Mouse (Mus musculus) thymus, postnatal 10 days (tissue): Measurements from ENCODE around the gene Acpp.
A peak's percentile ranks its signal among the peaks of the same experiment; 100 is the strongest.
"Not testable (repeated sequence)": the region's sequence is repeated elsewhere in the genome, so short reads cannot be mapped to it uniquely, and the experiment has no call there.

Experiments
- DNase-seq, 2 experiments: peaks; one replicate each; pipeline ENCODE4 v3.0.0; 2021; ENCODE audit warnings: low spot score in 2 of 2

The Acpp gene

DNA sequence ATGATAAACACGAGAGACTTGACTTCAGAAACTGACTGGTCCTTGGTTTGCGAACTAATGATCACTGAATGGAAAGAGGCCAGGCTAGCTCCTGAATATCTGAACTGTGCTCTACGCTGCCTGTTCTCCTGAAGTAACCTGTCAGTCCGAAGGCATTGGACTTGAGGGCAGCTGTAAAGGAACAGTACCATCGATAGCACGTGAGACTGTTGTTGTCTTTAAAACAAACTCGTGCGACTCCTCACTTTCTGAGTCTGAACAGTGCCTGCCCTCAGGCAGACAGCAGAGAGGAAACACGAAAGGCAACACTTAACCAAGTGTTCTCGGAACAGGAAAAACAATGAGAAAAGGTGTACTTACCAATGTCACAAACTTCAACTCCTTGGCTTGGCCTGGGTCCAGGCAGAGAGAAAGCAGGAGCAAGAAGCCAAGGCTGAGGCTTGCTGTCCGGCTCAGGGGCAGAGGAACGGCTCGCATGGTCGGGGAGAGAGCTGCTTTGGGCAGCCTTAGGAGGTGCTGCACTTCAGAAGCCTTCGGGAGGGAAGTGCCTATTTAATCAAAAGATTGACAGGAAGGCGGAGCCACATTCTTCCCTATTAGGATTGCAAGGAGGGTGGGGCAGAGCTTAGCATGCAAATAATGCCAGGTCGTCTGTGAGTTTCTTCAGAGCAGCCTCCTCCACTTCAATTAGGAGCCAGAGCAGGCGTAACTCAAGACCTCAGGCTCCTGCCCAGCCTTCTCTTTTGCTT, at the start of gene Acpp:
Gene Acpp, minus strand, starts transcription at position 566 of the 749 bp plus-strand sequence.
- DNase-seq, result peak; percentile 41 to 51

DNA sequence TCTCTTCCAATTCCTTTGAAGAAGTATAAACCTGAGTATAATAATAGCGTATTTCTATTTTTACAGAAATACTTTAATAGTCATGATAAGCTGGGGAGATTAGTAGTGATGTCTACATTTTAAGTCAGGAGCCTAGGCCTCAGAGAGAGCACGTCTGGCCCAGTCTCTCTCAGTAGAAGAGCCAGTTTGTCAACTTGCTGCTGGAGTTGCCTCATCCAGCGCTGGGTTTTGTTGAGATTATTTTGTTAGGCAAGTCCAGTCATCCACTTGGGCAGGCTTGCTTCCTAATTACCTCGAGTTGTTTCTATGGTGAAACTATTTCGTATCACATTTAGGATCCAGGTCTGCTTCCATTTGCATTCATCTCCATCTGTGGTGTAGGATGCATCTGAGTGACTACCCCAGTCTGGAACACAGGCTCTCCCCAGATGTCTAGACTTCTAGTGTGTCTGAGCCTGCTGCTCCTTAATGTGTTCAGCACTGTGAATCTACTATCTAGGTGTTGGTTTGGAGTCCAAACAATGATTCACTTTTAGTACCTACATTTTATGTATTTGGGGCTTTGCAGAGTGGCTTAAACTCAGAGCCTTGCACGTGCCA, 45.1 kb upstream of the Acpp start:
- no peak for DNase-seq

DNA sequence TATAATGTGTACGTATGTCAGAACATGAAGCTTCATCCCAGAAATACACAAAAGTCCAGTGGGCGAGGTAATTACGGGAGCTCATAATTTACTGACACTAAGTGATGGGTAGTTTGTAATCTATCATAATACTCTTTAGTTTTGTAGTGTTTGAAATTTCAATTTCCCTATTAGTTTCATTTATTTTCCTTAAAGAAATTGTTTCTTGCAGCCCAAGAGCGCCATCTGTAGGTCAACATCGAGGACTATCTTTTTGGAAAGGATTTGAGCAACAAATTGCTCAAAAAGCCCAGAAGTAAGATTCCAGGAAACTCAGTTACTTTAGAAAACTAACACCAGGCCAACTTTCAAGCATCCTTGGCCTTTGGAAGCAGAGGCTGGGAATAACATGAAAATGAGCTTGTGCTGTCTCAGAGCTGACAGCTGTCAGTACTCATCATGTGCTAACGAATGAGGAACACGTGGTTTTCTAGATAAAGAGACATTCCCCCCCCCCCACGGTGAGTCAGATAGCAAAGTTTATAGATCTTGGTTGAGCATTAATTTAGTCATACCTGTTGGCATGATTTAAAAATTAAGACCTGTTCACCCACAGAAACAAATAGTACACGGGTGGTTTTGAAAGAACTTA, 42.1 kb upstream of the Acpp start:
- DNase-seq, result no peak

DNA sequence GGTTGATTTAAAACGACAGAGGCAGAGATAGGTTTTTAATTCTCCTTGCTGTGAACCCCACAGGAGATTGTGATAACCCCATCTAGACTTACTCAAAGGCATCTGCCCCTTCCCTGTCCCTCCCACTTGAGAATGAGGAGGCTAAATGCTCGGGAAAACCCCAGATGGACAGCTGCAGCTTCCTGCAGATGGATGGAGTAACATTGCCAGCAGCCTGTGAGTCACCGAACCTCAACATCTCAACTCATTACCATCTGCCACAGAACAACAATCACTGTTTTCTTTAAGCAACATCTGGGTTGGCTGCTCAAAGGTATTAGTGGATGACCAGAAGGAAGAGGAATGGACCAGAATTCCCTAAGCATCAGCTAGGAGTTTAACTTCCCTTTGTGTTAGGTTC, 38.0 kb upstream of the Acpp start:
- no peak for DNase-seq

DNA sequence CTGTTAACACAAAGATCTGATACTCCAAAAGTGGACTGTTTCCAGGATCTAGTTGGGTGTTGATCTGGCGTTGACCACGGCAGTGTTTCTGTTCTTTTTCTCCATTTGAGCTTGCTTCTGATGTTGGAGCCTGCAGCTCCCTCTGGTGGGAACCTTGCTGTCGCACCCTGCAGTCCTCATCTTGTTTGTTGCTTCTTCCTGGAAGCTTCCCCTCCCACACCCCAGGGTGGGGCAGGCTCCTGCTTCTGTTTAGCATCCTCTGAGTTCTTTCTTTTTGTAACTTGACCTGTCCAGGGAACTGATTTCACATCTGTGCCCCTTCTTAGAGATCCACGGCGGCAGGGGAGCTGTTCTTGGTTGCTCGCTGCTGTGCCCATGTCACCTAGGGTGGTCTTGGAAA, 35.7 kb upstream of the Acpp start:
- DNase-seq, result peak; percentile 13 to 61

DNA sequence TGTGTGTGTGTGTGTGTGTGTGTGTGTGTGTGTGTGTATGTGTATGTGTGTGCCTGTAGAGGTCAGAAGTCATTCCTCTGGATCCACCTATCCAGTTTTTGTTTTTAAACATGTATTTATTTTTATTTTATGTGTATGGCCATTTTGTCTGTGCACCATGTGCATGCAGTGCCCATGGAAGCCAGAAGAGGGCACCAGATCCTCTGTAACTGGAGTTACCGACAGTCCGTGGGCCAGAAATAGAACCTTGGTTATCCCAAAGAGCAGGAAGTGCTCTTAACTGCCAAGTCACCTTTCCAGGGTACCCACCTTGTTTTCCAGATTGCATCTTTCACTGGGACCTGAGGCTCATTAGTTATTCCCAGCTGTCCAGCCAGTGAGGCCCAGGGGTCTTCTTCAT, 29.4 kb upstream of the Acpp start:
- DNase-seq, result no peak

DNA sequence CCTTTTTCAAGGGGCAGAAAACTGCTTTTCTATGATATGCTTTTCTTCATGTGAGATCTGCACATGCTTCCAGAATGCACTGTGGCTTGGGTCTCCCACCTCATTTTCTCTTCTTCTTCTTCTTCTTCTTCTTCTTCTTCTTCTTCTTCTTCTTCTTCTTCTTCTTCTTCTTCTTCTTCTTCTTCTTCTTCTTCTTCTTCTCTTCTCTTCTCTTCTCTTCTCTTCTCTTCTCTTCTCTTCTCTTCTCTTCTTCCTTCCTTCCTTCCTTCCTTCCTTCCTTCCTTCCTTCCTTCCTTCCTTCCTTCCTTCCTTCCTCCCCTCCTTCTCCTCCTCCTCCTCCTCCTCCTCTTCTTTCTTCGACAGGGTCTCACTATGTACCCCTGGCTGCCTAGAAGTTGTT, 24.4 kb upstream of the Acpp start:
- not testable (repeated sequence) for DNase-seq

DNA sequence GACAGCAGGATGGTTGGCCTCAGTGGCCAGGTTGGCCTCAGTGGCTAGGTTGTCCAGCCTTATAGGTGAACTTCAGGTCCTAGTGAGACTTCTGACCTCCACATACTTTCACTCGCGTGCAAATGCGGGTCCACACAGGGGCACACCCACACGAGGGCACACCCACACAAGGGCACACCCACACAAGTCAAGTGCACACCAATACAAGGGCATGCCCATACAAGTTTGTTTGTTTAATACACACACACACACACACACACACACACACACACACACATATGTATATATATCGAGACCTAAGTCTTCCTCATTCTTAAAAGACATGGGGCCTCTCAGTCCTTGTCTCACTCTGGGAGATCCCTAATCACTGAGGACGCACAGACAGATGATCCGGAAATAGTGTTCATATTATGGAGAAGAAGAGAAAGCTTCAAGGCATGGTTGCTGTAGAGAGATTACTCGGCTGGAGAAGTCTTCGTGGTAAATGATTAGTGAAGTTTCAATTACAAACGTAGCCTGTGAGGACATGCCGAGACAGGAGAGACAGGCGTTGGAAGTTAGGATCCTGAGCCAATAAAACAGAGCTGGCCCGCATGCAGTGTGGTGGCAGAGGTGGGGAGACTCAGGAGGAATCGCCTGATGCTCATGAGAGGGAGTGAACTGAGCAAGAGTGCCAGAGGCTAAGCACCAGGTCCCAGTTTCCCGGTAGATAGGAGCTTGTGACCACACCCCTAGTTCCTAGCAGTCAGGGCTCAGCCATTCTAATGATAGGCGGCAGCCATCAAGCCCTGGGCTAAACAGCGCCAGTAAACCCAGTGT, 23.7 kb upstream of the Acpp start:
- DNase-seq, result no peak

DNA sequence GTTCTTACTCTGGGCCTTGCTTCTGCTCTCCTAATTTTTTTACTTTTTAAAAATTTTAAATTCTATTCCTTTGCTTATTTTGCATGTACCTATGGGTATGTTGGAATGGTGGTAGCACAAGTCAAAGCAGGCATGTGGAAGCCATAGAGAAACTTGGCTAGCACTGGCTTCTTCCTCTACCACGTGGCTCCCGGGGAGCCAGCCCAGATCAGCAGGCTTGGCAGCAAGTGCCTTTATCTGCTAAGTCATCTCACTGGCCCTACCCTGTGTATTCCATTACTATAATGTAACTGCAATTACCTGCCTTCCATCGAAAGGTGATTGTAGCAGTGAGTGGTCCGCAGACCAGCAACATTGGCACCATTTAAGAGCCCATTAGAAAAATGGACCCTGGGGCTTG, 22.8 kb upstream of the Acpp start:
- no peak for DNase-seq

DNA sequence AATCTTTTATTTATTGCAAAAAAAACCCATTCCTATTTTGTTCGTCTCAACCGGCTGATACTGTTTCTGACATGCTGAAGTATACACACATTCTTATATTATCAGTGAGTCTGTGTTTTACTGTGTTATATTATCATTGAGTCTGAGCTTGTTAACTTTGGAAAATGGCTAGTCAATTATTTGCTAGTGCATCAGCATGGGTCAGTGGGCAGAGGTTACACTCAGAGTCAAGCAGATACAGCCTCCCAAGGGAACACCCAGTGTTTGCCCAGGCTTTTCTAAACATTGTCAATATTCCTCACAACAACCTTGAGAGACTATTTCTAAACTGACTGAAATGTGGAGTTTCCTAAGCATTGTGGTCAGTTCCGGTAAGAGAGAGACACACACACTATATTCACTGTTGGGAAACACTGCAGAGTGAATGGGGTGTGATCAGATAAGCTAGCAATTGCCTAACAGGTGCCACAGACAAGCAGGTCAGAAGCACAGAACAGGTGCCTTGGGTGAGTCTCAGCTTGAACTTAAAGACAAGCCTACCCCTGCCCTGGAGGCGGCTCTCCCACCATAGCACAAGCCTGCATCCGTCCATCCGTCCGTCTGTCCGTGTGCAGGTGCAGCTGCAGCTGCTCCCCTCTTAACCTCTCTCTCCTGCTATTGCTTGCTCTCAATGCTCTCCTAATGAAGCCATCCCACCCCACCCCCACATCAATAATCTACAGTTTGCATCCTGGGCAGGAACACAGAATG, 18.1 kb upstream of the Acpp start:
- no peak for DNase-seq

DNA sequence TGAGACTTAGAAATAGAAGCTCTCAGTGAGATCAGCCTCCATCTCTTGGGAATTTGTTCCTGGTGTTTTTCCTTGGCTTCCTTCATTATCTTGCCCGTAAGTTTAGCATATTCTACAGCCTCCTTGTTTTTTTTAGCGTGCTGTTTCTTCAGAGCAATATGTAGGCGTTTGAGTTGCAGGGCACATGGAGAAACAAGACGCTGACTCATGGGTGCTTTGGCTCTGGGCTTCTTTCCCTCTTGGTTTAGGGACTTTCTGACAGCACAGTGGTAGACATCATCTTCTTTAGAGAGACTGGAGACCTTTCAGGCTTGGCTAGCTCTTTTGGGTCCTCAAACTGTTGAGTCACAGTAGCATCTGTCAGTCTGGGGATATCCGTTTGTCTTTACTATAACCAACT, 6.6 kb upstream of the Acpp start:
- no peak for DNase-seq

DNA sequence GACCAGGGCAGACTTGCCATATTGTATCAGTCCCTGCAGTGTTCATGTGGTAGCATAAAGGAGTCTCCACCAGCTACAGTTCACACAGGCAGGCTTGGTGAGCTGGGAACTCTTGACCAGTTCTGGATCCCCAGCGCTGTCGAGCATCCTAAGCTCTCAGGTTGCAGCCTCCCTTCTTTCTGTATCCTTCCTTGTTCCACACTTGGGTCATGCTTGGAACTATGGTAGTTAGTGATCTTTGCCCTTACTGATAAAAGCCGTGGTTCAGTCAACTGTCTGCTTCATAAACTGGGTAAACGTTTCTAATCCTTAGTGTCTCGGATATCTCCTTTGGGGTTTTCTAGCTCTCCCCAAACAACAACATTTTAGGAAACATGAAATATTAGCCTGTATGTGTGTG, 1.9 kb upstream of the Acpp start:
- no peak for DNase-seq

DNA sequence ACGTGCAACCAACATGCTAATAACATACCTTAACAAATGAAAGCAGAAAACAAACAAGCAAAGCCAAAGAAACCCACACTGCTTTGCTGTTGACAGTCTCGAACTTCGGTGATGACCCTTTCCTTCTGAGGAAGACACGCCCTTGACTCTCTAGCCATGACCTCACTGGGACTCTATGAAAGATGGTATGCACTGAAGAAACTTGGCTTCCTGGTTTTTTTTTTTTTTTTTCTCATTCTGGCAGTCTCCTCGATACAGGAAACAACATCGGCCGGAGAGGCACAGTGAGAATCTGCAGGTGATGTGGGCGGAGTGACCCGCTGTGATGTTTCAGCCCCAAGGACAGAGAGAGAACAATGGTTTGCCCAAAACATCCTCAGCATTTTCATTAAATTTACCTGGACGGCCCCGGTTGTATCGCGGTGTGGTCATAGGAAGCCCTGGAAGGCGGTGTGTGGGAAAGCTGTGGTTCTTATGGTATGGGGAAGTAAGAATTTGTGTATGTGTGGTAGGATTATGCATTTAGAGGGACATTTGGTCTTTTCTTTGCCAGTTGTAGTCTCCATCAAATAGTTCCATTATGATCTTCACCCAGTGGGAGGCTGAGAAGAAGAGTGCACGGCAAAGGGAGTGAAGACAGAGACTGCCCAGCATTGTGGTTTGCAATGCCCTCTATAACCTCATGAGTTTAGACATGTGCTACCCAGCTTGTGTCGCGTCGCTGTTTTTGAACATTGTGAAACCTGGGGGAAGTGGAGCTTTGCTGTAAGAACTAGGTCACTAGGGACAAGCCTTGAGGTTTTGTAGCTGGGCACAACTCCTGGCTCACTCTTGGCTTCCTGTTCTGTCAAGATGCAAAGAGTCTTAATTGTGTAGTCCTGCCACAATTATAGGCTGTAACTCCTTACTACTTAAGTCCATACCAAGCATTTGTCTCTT, 1.2 kb upstream of the Acpp start:
- peak; percentile 12 to 25 for DNase-seq

DNA sequence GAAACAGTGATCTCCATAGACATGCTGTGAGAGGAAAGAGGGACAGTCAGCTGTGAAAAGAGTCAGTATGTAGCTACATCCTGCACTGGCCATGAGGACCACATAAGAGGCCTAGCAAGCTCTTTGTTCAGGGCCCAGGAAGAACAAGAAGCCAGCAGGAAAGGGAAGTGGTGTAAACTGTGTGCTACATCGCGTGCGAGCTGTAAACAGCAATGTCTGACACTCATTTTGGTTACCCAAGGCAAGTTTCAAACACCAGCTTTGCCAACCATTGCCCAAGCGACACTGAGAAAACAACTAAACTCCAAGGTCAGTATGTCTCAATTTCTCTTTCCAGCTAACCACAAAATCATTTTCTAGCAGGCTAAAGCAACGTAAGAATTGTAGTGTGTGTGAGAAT, 6.2 kb downstream of the Acpp start:
- peak; percentile 16 to 19 for DNase-seq

DNA sequence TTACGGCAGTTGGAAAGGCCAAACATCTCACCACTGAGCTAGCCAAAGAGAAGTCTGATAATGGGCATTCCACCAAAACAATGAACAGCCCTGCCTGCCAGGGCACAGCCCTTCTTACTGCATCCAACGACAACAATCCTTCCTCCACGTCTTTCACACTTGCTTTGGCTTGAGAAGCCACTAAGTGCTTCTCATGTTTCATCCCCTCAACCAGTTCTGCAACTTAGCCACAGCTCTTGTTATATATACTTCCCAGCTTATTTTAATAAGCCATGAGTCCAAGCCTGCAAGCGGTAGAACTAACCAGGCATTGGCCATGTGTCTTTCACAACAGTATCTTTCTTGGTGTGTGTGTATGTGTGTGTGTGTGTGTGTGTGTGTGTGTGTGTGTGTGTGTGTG, 8.9 kb downstream of the Acpp start:
- DNase-seq, result no peak

DNA sequence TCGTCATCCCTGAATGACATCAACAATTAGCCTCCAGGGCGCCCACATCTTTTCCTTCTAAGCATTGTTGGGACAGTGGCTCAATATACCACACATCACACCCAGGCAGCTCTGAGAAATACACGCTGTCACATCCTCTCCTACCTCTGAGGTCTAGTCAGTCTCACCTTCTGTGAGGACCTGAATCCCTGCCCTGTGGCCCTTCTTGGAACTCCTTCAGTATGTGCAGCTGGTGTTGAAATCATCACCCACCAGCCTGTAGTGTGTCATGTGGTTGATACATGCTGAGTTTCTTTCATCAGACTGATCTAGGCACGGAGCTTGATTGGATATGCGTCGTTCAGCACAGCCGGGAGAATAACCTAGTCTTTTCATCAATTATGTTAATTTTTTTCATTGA, 16.0 kb downstream of the Acpp start:
- DNase-seq, result no peak

DNA sequence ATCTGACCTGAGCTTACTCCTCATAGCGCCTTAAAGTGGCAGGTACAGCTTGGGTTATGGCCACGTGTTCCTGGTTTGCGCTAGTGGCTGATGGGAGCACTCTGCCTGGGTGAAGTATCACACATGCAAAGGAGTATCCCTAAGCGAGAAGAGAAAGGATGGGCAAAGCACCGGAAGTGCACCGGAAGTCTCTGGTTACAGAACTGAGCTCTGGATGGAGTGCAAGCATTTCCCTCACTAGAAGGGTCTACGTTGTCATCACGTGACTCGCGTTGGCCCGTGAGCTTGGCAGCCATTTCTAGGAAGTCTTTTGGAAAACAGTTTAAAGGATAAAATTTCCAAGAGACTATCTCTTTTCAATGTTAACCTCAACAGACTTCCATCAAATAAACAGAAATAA, 21.2 kb downstream of the Acpp start:
- DNase-seq, result no peak

DNA sequence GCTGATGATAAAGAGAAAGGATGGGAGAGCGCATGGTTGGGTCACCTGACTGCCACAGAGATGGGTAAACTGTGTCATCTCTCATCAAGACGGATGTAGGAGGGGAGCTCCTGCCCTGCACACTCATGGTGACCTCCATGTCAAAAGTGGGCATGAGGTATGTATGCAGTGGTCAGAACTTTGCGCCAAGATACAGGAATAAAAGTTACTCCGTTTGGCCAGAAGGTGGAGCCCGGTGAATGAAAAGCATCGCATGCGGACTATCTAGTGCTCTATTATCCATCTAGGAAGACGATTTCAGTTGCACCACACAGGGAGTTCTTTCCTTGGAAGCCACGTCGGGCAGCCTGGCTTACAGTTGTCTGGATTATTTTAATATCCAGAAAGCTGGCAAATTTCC, 22.0 kb downstream of the Acpp start:
- no peak for DNase-seq

DNA sequence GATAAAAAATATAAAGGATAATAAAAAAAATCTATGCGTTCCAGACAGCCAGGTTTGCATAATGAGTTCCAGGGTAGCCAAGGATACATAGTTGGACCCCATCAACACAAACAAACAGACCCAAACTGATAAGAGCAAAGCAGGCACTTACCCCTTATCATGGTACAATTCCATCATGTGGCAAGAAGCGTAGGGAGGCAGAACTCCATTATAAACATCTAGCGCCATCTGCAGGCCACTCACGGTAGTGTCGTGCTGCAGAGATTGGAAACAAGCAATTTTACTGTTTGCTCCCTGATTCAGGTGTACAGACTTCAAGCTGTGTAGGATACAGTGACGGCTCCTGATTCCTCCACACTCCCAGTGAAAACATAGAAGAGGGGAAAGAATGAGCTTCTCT, 30.8 kb downstream of the Acpp start:
- peak; percentile 18 to 68 for DNase-seq

DNA sequence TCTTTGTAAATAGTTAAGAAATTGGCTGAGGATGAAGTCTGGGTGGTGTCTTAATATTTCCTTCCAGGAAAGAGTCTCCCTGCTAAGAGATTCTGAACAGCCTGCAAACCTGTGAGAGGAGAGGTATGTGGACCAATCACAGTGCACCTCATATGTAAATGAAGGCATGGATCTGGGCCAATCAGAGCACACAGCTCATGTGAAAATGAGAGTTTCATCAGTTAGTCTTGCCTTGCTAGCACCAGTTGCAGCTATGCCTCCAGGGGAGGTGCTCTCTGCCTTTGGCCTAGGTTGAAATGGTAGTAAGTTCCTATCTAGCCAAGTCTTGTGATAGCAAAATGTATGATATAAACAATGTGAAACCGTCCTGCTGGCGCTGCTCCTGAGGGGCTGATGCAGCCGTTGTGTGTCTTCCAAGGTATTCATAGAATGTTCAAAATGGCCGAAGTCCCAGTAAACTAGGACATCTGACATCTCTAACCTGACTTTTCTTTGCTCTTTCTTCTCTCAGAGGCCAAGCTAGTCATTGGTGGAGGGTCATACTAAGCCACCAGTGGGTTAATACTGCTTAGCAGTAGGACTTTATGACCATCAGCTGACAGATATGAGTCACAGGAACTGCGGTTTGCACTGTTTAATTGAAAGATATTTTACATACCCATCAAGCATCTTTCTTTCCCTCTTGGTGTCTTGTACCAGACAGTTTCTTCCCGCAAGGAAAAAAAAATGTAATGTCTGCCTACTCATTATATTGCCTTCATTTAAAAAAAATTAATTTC, 32.0 kb downstream of the Acpp start:
- DNase-seq, result no peak
